Mouse (Mus musculus) hindbrain, embryonic 11.5 days (tissue): ENCODE data around the gene Serpinb1a. TPM values are rescaled to one million over a fixed set of nuclear protein-coding genes. Genes with fewer than 3 reads are reported as not detected.
A peak's percentile ranks its signal among the peaks of the same experiment; 100 is the strongest.
"Not testable (repeated sequence)": the region's sequence is repeated elsewhere in the genome, so short reads cannot be mapped to it uniquely, and the experiment has no call there.

ENCODE experiments used
- ATAC-seq: fragments of 200-750 bp; cut with Nextera tagmentation; 2 replicates; pipeline ENCODE4 v1.8.0; 2017; ENCODE audit warnings: mild to moderate bottlenecking, moderate TSS enrichment, moderate library complexity; ENCODE audit not compliant: low FRiP score
- DNase-seq: peaks from one replicate; pipeline ENCODE4 v3.0.0-alpha.2; 2015; ENCODE audit warnings: low spot score
- H3K27ac ChIP-seq: fragments of 300-500 bp; sonication (generic); 2 replicates; pipeline ENCODE4 v1.5.1; 2014; ENCODE audit warnings: mild to moderate bottlenecking, low read depth, low read length
- H3K27me3 ChIP-seq: fragments of 300-500 bp; sonication (generic); 2 replicates; pipeline ENCODE4 v1.6.1; 2014; ENCODE audit warnings: mild to moderate bottlenecking, low read length, moderate library complexity, mixed read lengths; ENCODE audit not compliant: control insufficient read depth, insufficient read depth
- H3K36me3 ChIP-seq: fragments of 300-500 bp; sonication (generic); 2 replicates; pipeline ENCODE4 v1.6.1; 2014; ENCODE audit warnings: mild to moderate bottlenecking, low read length, moderate library complexity, mixed read lengths; ENCODE audit not compliant: control insufficient read depth, insufficient read depth
- H3K4me1 ChIP-seq: fragments of 300-500 bp; sonication (generic); replicated peaks from 2 replicates; pipeline ENCODE4 v1.6.1; 2014; ENCODE audit warnings: low read length, mixed read lengths; ENCODE audit not compliant: control insufficient read depth, insufficient read depth
- H3K4me2 ChIP-seq: fragments of 300-500 bp; sonication (generic); replicated peaks from 2 replicates; pipeline ENCODE4 v1.6.1; 2014; ENCODE audit warnings: mild to moderate bottlenecking, low read depth, low read length
- H3K4me3 ChIP-seq: fragments of 300-500 bp; sonication (generic); 2 replicates; pipeline ENCODE4 v1.5.1; 2014; ENCODE audit warnings: low read depth, low read length
- H3K9ac ChIP-seq: fragments of 300-500 bp; sonication (generic); 2 replicates; pipeline ENCODE4 v1.6.1; 2014; ENCODE audit warnings: low read depth, low read length
- H3K9me3 ChIP-seq: fragments of 300-500 bp; sonication (generic); 2 replicates; pipeline ENCODE4 v1.6.1; 2016; ENCODE audit warnings: low read length; ENCODE audit not compliant: control insufficient read depth
- WGBS: fragments of 180-500 bp; shearing (Covaris S2); extraction: QIAGEN DNeasy Blood & Tissue Kit; methylation state at CpG from one replicate; pipeline ENCODE4 v1.1.7; 2014; 5-methylcytosine and 5-hydroxymethylcytosine counted together
- polyA plus RNA-seq: library from polyadenylated mRNA; unstranded; fragments of >200 nt; fragmentation: Nextera tagmentation; extraction: Ambion mirVana; gene quantifications from 2 replicates; pipeline ENCODE4 v1.2.1, GENCODE M21; 2014

The Serpinb1a gene
- polyA plus RNA-seq, 1 experiment from 2014 or later, result not detected

- Histone ChIP-seq H3K9me3 (no peaks in the 10 kb centered on the region), H3K27ac (no peak overlapping the region), H3K4me1 (no peaks in the 10 kb centered on the region), H3K36me3 (no peaks in the 10 kb centered on the region), H3K9ac (no peak overlapping the region), H3K27me3 (no peaks in the 10 kb centered on the region), H3K4me3 (no peak overlapping the region), H3K4me2 (no peak overlapping the region)
- DNase-seq (no peak), ATAC-seq (0 out of 2 replicates have a peak, but pooled peaks have one; percentile 51)
- 56% methylated on average over 2 of the region's 2 CpGs for WGBS
Observed at GRCm38 (mm10) chr13:32867030-32867429, 16.0 kb upstream of the Serpinb1a start.

GRCm38 (mm10) chr13:32866484-32866883, 15.5 kb upstream of the Serpinb1a start:
- H3K27ac ChIP-seq, result no peak overlapping the region
- peak; percentile 83 for DNase-seq
- H3K9me3 ChIP-seq, result no peaks in the 10 kb centered on the region
- H3K4me2 ChIP-seq, result no peak overlapping the region
- no peak overlapping the region for H3K9ac ChIP-seq
- no peaks in the 10 kb centered on the region for H3K27me3 ChIP-seq
- H3K4me3 ChIP-seq, result no peak overlapping the region
- H3K36me3 ChIP-seq, result no peaks in the 10 kb centered on the region
- WGBS, result 9% methylated on average over 9 of the region's 9 CpGs
- ATAC-seq, result peak; percentile 79
- H3K4me1 ChIP-seq, result no peaks in the 10 kb centered on the region

GRCm38 (mm10) chr13:32865591-32865990, 14.6 kb upstream of the Serpinb1a start:
- Histone ChIP-seq H3K4me1 (no peaks in the 10 kb centered on the region), H3K36me3 (no peaks in the 10 kb centered on the region), H3K4me2 (no peak overlapping the region), H3K27me3 (no peaks in the 10 kb centered on the region), H3K4me3 (no peak overlapping the region), H3K9me3 (no peaks in the 10 kb centered on the region), H3K9ac (no peak overlapping the region), H3K27ac (no peak overlapping the region)
- 70% methylated on average over 2 of the region's 2 CpGs for WGBS
- no peak for DNase-seq
- no peak for ATAC-seq

GRCm38 (mm10) chr13:32864529-32864928, 13.5 kb upstream of the Serpinb1a start:
- H3K27ac ChIP-seq, H3K4me1 ChIP-seq, H3K9ac ChIP-seq, ATAC-seq, H3K4me3 ChIP-seq, H3K4me2 ChIP-seq, DNase-seq, H3K9me3 ChIP-seq, H3K36me3 ChIP-seq, H3K27me3 ChIP-seq: not testable (repeated sequence)
- WGBS, result 69% methylated on average over 2 of the region's 3 CpGs

- no peaks in the 10 kb centered on the region for H3K9me3 ChIP-seq
- H3K4me3 ChIP-seq, result no peak overlapping the region
- H3K36me3 ChIP-seq, result no peaks in the 10 kb centered on the region
- ATAC-seq (no peak), DNase-seq (no peak)
- H3K27me3 ChIP-seq, result no peaks in the 10 kb centered on the region
- H3K27ac ChIP-seq, result no peak overlapping the region
- H3K9ac ChIP-seq, result no peak overlapping the region
- no peaks in the 10 kb centered on the region for H3K4me1 ChIP-seq
- no peak overlapping the region for H3K4me2 ChIP-seq
Observed at GRCm38 (mm10) chr13:32863456-32863855, 12.5 kb upstream of the Serpinb1a start.

GRCm38 (mm10) chr13:32860821-32861220, 9.8 kb upstream of the Serpinb1a start:
- WGBS, result 82% methylated on average over 3 of the region's 3 CpGs
- no peak for DNase-seq
- Histone ChIP-seq H3K27ac (no peak overlapping the region), H3K9me3 (no peaks in the 10 kb centered on the region), H3K4me1 (no peaks in the 10 kb centered on the region), H3K9ac (no peak overlapping the region), H3K4me3 (no peak overlapping the region), H3K36me3 (no peaks in the 10 kb centered on the region), H3K27me3 (no peaks in the 10 kb centered on the region), H3K4me2 (no peak overlapping the region)
- no peak for ATAC-seq

GRCm38 (mm10) chr13:32853073-32853472, 2.1 kb upstream of the Serpinb1a start:
- 53% methylated on average over 2 of the region's 2 CpGs for WGBS
- H3K9me3 ChIP-seq, result no peaks in the 10 kb centered on the region
- no peak overlapping the region for H3K4me2 ChIP-seq
- H3K9ac ChIP-seq, result no peak overlapping the region
- no peaks in the 10 kb centered on the region for H3K36me3 ChIP-seq
- ATAC-seq (no peak), DNase-seq (no peak)
- no peaks in the 10 kb centered on the region for H3K27me3 ChIP-seq
- H3K4me3 ChIP-seq, result no peak overlapping the region
- no peak overlapping the region for H3K27ac ChIP-seq
- H3K4me1 ChIP-seq, result no peaks in the 10 kb centered on the region

- ATAC-seq (no peak), DNase-seq (no peak)
- Histone ChIP-seq H3K4me3 (no peak overlapping the region), H3K4me1 (no peaks in the 10 kb centered on the region), H3K9me3 (no peaks in the 10 kb centered on the region), H3K9ac (no peak overlapping the region), H3K27ac (no peak overlapping the region), H3K4me2 (no peak overlapping the region), H3K36me3 (no peaks in the 10 kb centered on the region), H3K27me3 (no peaks in the 10 kb centered on the region)
- 96% methylated on average over 4 of the region's 4 CpGs for WGBS
Observed at GRCm38 (mm10) chr13:32852539-32852938, 1.6 kb upstream of the Serpinb1a start.

GRCm38 (mm10) chr13:32851967-32852366, 982 bp upstream of the Serpinb1a start:
- Histone ChIP-seq H3K9ac (no peak overlapping the region), H3K4me1 (no peaks in the 10 kb centered on the region), H3K36me3 (no peaks in the 10 kb centered on the region), H3K9me3 (no peaks in the 10 kb centered on the region), H3K27me3 (no peaks in the 10 kb centered on the region), H3K4me2 (no peak overlapping the region), H3K27ac (no peak overlapping the region), H3K4me3 (no peak overlapping the region)
- DNase-seq (peak; percentile 69), ATAC-seq (peak; percentile 71; the same call in 1 of the 2 replicates)
- 12% methylated on average over 7 of the region's 7 CpGs for WGBS
